Mouse (Mus musculus) liver, embryonic 12.5 days (tissue): ENCODE measurements at regions not wholly inside any gene's neighbourhood (a gene's known extent, or its start where the extent isn't known, plus 50 kb on each side); places are given as distances from the start of the nearest gene placed in this dataset.

Experiments used
- ATAC-seq: fragments of 200-750 bp; cut with Nextera tagmentation; 2 replicates; pipeline ENCODE4 v1.8.0; 2017; ENCODE audit warnings: moderate number of reproducible peaks, mild to moderate bottlenecking, moderate library complexity
- H3K27ac ChIP-seq: fragments of 300-500 bp; sonication (generic); 2 replicates; pipeline ENCODE4 v1.5.1; 2016; ENCODE audit warnings: mild to moderate bottlenecking
- H3K27me3 ChIP-seq: fragments of 300-500 bp; sonication (generic); replicated peaks from 2 replicates; pipeline ENCODE4 v1.6.1; 2016; ENCODE audit warnings: mild to moderate bottlenecking, moderate library complexity
- H3K36me3 ChIP-seq: fragments of 300-500 bp; sonication (generic); 2 replicates; pipeline ENCODE4 v1.6.1; 2016; ENCODE audit warnings: mild to moderate bottlenecking, moderate library complexity
- H3K4me1 ChIP-seq: fragments of 300-500 bp; sonication (generic); 2 replicates; pipeline ENCODE4 v1.6.1; 2016
- H3K4me2 ChIP-seq: fragments of 300-500 bp; sonication (generic); 2 replicates; pipeline ENCODE4 v1.6.1; 2016; ENCODE audit warnings: mild to moderate bottlenecking, moderate library complexity
- H3K4me3 ChIP-seq: fragments of 300-500 bp; sonication (generic); 2 replicates; pipeline ENCODE4 v1.5.1; 2016; ENCODE audit warnings: mild to moderate bottlenecking, moderate library complexity
- H3K9ac ChIP-seq: fragments of 300-500 bp; sonication (generic); 2 replicates; pipeline ENCODE4 v1.6.1; 2016; ENCODE audit warnings: mild to moderate bottlenecking, moderate library complexity
- H3K9me3 ChIP-seq: fragments of 300-500 bp; sonication (generic); replicated peaks from 2 replicates; pipeline ENCODE4 v1.6.1; 2016; ENCODE audit warnings: mild to moderate bottlenecking, moderate library complexity
- WGBS: fragments of 180-500 bp; shearing (Covaris S2); methylation state at CpG from one replicate; pipeline ENCODE4 v1.1.7; 2016; ENCODE audit not compliant: insufficient replicate concordance; 5-methylcytosine and 5-hydroxymethylcytosine counted together

DNA sequence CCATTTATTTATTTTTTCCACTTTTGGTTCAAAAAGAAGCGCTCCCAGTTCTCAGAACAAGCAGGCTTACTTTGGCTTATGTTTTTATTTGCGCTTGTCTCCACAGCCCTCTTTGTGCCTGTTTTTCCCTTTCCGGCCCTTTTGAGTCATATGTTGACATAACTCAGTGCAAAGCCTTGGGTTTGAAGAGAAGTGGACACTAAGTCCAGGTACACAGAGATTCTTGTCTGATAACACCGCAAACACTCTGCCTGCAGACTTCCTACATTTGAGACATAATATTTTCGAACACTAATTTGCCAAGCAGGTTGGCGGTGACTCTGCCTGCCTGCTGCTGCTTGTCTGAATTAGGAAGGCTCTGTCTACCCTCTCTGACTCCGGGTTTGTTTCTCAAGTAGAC is 70.8 kb upstream of the Fn1 start:
- Histone ChIP-seq H3K27me3 (no peaks in the 10 kb centered on the region), H3K4me1 (no peaks in the 10 kb centered on the region), H3K4me2 (no peak overlapping the region), H3K9me3 (no peaks in the 10 kb centered on the region), H3K4me3 (no peak overlapping the region), H3K9ac (no peak overlapping the region), H3K27ac (no peak overlapping the region), H3K36me3 (no peaks in the 10 kb centered on the region)
- 65% methylated on average over 7 of the region's 7 CpGs for WGBS
- no peak for ATAC-seq

DNA sequence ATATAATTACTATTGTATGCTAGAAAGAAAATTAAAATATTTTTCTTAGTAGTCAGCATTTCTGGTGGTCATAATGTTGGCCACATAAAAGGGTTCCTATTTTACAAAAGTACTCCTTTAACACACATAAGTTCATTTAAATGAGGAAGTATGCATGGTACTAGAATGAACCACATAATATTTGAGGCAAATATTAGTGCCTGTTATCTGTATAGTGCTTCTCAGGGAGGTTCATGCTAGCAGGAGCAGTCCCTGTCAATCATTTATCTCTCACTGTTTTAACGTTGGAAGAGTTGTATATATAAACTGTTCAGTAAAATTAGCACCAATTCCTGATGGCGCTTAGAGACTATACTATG is 70.0 kb upstream of the Fn1 start:
- 41% methylated on average over 2 of the region's 2 CpGs for WGBS

GRCm38 (mm10) chr1:71722211-71723038 is 69.4 kb upstream of the Fn1 start:
- Histone ChIP-seq H3K36me3 (no peaks in the 10 kb centered on the region), H3K4me2 (no peak overlapping the region), H3K9me3 (no peaks in the 10 kb centered on the region), H3K27ac (no peak overlapping the region), H3K4me3 (no peak overlapping the region), H3K9ac (no peak overlapping the region), H3K27me3 (no peaks in the 10 kb centered on the region), H3K4me1 (no peaks in the 10 kb centered on the region)
- ATAC-seq = no peak
- 68% methylated on average over 6 of the region's 6 CpGs for WGBS

More for the DNA sequence above, 70.0 kb upstream of the Fn1 start:
- no peak overlapping the region for H3K9ac ChIP-seq
- no peak for ATAC-seq
- no peaks in the 10 kb centered on the region for H3K9me3 ChIP-seq
- no peak overlapping the region for H3K4me3 ChIP-seq
- H3K27me3 ChIP-seq = no peaks in the 10 kb centered on the region
- H3K4me2 ChIP-seq = no peak overlapping the region
- H3K36me3 ChIP-seq = no peaks in the 10 kb centered on the region
- peak overlapping the region; percentile 22; the same call in 1 of the 2 replicates for H3K27ac ChIP-seq
- H3K4me1 ChIP-seq = no peaks in the 10 kb centered on the region
